Mouse (Mus musculus) v-Abl transformed pro-B cells (cell line): ENCODE measurements around the gene 6030498E09Rik.

Experiments used
- in situ Hi-C, 2 experiments: fragments of 400-800 bp; cut with MboI; formaldehyde crosslinking; loops; one replicate each; pipeline ENCODE4 v1.15.1; 2025; ENCODE audit not compliant: unreplicated experiment in 2 of 2

6030498E09Rik gene

GRCm38 (mm10) chrX:38772478-38772877 lies at the start of gene 6030498E09Rik:
TSS of gene 6030498E09Rik (plus strand) at chrX:38772671.
- in situ Hi-C loops = no loop called here

DNA sequence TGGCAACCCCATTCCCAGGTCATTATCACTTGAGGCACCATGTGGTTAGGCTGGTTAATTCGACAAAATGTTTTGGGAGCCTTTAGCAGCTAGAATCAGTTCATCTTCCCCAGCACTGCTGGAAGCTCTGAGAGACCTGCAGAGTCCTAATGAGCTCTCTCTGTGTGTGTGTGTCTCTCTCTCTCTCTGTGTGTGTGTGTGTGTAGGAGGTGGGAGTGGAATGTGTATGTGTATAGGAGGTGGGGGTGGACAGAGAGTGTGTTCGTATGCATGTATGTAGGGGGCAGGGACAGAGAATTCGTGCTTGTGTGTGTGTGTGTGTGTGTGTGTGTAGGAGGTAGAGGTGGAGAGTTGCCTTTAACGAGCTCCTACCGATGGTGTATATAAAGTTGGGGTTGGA lies 42.4 kb upstream of the 6030498E09Rik start:
- in situ Hi-C loops = no loop called here

DNA sequence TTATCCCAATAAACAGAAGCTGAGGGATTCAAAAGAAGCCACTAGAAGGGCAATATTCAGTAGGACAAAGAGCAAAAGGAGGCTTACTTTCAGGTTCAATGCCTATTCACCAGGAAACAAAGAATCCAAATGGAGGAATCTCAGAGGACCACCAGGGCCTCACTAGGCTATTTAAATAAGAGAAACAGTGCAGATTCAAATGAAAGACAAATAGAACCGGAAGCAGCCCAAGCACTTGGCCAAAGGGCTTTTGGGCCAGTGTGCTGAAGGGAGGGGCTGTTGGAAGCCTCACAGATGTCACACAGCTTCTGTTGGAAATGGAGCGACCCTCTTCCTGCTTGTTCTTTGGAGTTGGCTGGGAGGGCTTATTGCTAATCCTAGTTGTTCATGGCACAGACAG lies 41.8 kb upstream of the 6030498E09Rik start:
- in situ Hi-C loops = no loop called here

DNA sequence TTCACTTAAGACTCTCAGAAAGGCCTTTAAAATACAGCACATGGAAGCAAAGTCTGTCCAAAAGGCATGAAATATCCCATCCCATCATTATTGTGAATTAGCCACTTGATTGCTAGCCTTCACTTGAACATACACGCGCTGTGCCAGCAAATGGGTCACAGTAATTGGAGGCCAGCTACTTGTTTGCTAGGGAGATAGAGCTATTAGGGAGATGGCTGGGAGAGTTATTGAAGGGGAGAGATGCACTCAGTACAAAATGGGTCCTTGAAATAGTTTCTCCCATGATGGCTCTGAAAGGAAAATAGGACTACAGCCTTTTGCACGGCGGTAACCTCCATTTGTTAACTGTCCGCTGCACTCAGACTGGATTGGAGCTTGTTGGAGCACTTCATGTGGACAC lies 38.8 kb upstream of the 6030498E09Rik start:
- in situ Hi-C loops = no loop called here

DNA sequence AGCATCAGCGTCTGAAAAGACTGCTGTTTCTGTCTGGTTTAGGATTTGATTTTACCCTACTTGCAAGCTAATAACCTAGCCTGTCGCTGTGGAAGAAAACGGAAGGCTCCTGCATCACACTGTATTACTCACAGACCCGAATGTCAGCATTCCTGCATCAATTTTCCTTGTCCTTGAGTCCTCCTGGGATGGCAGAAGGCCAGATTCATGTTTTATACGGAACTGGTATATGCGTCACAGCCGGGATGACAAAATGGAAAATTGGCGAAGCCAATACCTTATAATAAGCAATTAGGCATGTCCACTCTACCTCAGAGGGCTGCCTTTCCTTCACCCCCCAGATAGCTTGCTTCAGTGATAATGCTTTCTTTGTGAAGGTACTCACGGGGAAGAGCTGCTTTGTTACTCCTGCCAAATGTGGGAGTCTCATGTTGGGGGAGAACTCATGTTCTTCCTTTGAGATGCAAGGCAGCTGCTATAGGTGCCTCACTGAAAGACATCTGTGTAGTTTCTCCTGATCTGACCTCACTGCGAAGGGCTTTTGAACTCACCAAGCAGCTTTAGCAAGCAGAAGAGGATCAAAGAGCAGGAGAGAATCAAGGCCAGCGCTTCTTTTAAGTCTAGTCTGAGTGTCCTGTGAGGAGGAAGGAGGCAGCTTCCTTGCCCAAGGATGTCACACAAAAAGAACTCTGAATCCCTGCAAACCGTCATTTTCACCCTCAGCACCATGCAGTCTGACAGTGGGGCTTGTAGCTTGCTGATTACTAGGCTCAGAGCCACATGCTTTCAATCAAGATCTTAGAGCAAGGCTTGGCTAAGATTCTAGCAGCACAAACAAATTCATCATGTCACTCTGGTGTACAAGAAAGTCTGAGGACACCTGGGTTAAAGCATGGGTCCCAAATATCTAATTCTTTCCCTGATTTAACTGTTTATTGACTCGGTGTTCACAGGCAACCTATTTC lies 37.3 kb upstream of the 6030498E09Rik start:
- in situ Hi-C loops = no loop called here

DNA sequence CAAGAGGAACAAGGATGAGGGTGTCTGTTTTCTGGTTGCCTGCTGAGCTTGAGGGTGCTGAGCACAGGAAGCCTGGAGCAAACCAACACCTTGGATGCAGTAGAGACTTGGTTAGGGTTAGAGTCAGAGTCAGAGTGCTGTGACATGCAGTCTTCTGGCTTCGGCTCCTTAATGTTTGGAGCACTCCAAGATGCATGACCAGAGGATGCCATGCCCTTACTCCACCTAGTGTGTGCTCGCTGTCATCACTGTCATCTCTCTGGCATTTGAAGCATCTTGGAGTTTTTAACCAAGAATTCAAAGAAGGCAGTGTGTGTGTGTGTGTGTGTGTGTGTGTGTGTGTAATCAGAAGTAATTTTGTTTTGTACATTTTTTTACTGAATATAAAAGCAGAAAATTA lies 1.0 kb upstream of the 6030498E09Rik start:
- in situ Hi-C loops = no loop called here

DNA sequence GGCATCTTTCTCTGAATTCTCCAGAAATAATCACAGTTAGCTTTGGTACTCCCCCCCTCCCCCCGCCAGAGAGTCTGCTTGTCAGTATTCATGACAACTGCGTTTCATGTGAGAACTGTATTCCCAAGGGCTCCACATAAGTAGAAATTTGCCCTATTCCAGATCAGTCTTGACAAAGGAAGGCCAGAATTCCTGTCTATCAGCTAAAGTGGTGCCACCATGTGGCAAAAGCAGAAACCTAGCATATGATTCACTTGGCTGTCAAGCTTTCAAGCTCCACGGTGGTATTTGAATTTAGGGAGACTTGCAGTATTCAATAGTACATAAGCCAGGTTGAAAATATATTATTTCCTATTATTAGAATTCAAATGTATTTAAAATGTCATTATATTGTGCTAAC lies 585 bp upstream of the 6030498E09Rik start:
- in situ Hi-C loops = no loop called here

DNA sequence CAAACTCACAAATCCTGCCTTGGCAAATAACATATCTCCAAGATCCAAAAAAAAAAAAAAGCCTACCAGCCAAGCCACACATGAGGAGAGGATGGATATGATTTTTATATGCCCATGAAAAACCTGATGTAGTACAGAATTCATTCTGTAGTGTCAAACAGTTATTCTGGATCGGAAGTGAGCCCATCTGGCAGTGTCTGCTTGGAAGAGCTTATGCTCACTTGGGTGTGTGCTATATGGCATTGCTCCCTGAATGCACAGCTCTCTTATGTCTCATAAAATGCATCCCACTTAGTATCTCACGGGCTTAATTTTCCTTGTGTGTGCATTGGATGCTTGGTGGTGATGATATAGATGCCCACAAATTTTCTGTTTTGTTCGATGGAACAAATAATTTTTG lies 21.9 kb downstream of the 6030498E09Rik start:
- in situ Hi-C loops = no loop called here

- in situ Hi-C loops = no loop called here
Measured at GRCm38 (mm10) chrX:38813934-38814333, 41.5 kb downstream of the 6030498E09Rik start.

- in situ Hi-C loops = no loop called here
Measured at GRCm38 (mm10) chrX:38816841-38817240, 44.4 kb downstream of the 6030498E09Rik start.

DNA sequence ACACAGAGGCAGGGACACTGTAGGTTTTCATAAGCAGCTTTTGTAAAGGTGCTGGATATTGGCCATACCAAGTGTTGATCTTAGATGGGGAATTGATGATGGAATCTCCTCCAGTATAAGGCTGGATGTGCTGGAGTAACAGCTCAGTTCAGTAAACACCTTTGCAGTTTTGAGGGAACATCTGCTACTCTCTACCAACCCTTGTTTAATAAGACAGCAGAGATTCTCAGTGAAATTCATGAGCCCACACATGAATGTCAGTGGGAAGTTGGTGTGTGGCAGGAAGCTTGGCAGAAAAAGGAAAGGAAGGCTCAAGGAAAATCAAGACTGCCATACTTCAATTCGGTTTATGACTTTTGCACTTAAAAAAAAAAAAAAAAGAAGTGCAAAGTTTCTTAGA lies 186.1 kb downstream of the 6030498E09Rik start:
- in situ Hi-C loops = no loop called here

DNA sequence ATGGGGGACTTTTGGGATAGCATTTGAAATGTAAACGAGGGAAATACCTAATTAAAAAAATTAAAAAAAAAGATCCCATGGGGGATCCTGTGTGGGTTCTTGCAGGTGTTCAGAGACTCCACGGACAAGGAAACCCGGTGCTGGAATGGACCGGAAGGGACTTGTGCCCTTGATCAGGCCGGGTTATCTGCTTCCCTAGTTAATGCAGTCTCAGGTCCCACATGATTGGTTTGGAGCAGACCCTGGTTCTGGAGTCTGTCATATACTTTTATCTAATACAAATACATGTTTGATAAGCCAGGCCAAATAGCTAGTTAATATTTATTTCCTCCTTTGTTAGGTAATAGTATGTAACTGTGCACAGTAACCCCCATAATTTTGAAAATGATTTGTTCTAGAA lies 223.8 kb downstream of the 6030498E09Rik start:
- in situ Hi-C loops = no loop called here
